25 mouse cellular contexts compared by ENCODE assay signal in genomic region chr3:147127740-147128139, GRCm38 (mm10).
"Had no signal": no experiment of that assay in that cellular context is flagged by ENCODE, and none has a peak within 500 bp of the region (broad histone marks: within the 10 kb centered on the region; RNA-seq: fewer than 3 reads in every experiment).

No protein-coding gene starts in this region.

- H3K9ac ChIP-seq: heart, embryonic 13.5 days; heart, embryonic 15.5 days; hindbrain, embryonic 13.5 days; hindbrain, embryonic 15.5 days; kidney, embryonic 15.5 days; limb, embryonic 12.5 days had no signal

- H3K4me2 ChIP-seq: heart, embryonic 11.5 days; heart, embryonic 13.5 days; heart, embryonic 15.5 days; hindbrain, embryonic 13.5 days; hindbrain, embryonic 15.5 days; kidney, embryonic 15.5 days; limb, embryonic 12.5 days; liver, embryonic 11.5 days had no signal

- DNase-seq: gastrocnemius, postnatal 14 days; gastrocnemius, postnatal 36 days; heart, adult 11 months; heart, adult 2 months; heart, postnatal 14 days; heart, postnatal 36 days; kidney, adult 11 months; kidney, adult 2 months; kidney, adult 9 months; kidney, postnatal 14 days; kidney, postnatal 36 days; liver had no signal

- H3K36me3 ChIP-seq: heart, embryonic 13.5 days; heart, embryonic 15.5 days; hindbrain, embryonic 13.5 days; hindbrain, embryonic 15.5 days; kidney, embryonic 15.5 days; limb, embryonic 10.5 days; limb, embryonic 12.5 days had no signal

- H3K27me3 ChIP-seq: heart, embryonic 13.5 days; hindbrain, embryonic 13.5 days; hindbrain, embryonic 15.5 days; kidney, embryonic 15.5 days; limb, embryonic 12.5 days had no signal

- H3K27ac ChIP-seq: heart, adult 2 months; heart, embryonic 13.5 days; heart, embryonic 15.5 days; hindbrain, embryonic 13.5 days; hindbrain, embryonic 15.5 days; hindbrain, postnatal 0 days; kidney, embryonic 15.5 days; kidney, postnatal 0 days; left cerebral cortex, adult 2 months; limb, embryonic 10.5 days; limb, embryonic 12.5 days had no signal

- H3K4me3 ChIP-seq: heart, adult 2 months; heart, embryonic 13.5 days; heart, embryonic 15.5 days; hindbrain, embryonic 13.5 days; hindbrain, embryonic 15.5 days; kidney, embryonic 15.5 days; left cerebral cortex, adult 2 months; limb, embryonic 10.5 days; limb, embryonic 12.5 days had no signal

- H3K4me1 ChIP-seq: heart, embryonic 13.5 days; heart, embryonic 15.5 days; hindbrain, embryonic 15.5 days; kidney, embryonic 15.5 days; limb, embryonic 12.5 days had no signal

- H3K9me3 ChIP-seq: heart, embryonic 13.5 days; heart, embryonic 15.5 days; hindbrain, embryonic 13.5 days; hindbrain, embryonic 15.5 days; kidney, embryonic 15.5 days; limb, embryonic 10.5 days; limb, embryonic 12.5 days had no signal

- ATAC-seq: hindbrain, postnatal 0 days; intestine, embryonic 16.5 days had no signal
